Mouse (Mus musculus) limb, embryonic 14.5 days (tissue): Measurements from ENCODE around the gene Alk. TPM values are rescaled to one million over a fixed set of nuclear protein-coding genes. Genes with fewer than 3 reads are reported as not detected.

Experiments used
- ATAC-seq: fragments of 200-750 bp; cut with Nextera tagmentation; 2 replicates; pipeline ENCODE4 v1.8.0; 2017; ENCODE audit warnings: low read depth, moderate number of reproducible peaks, moderate TSS enrichment; ENCODE audit not compliant: low FRiP score
- DNase-seq: peaks from one replicate; pipeline ENCODE4 v3.0.0-alpha.2; 2015; ENCODE audit warnings: low spot score
- H3K27ac ChIP-seq: fragments of 300-500 bp; sonication (generic); replicated peaks from 2 replicates; pipeline ENCODE4 v1.5.1; 2014; ENCODE audit warnings: low read depth, mild to moderate bottlenecking, low read length, moderate library complexity, mixed read lengths
- H3K27me3 ChIP-seq: fragments of 300-500 bp; sonication (generic); 2 replicates; pipeline ENCODE4 v1.6.1; 2014; ENCODE audit warnings: low read length, mixed read lengths; ENCODE audit not compliant: control insufficient read depth, insufficient read depth
- H3K36me3 ChIP-seq: fragments of 300-500 bp; sonication (generic); 2 replicates; pipeline ENCODE4 v1.6.1; 2014; ENCODE audit warnings: mild to moderate bottlenecking, low read length, moderate library complexity, mixed read lengths; ENCODE audit not compliant: control insufficient read depth, insufficient read depth
- H3K4me1 ChIP-seq: fragments of 300-500 bp; sonication (generic); 2 replicates; pipeline ENCODE4 v1.6.1; 2014; ENCODE audit warnings: antibody characterized with exemption, low read length, mixed read lengths; ENCODE audit not compliant: control insufficient read depth, insufficient read depth
- H3K4me2 ChIP-seq: fragments of 300-500 bp; sonication (generic); replicated peaks from 2 replicates; pipeline ENCODE4 v1.6.1; 2014; ENCODE audit warnings: low read depth, mild to moderate bottlenecking, low read length, moderate library complexity; ENCODE audit not compliant: severe bottlenecking
- H3K4me3 ChIP-seq: fragments of 300-500 bp; sonication (generic); replicated peaks from 2 replicates; pipeline ENCODE4 v1.5.1; 2014; ENCODE audit warnings: low read length
- H3K9ac ChIP-seq: fragments of 300-500 bp; sonication (generic); 2 replicates; pipeline ENCODE4 v1.6.1; 2014; ENCODE audit warnings: mild to moderate bottlenecking, low read depth, low read length, moderate library complexity; ENCODE audit not compliant: severe bottlenecking
- H3K9me3 ChIP-seq: fragments of 300-500 bp; sonication (generic); 2 replicates; pipeline ENCODE4 v1.6.1; 2016; ENCODE audit warnings: low read length; ENCODE audit not compliant: control insufficient read depth
- POLR2A ChIP-seq: fragments of 200-500 bp; IDR thresholded peaks from 2 replicates; pipeline ENCODE4 v1.8.0; 2012; ENCODE audit warnings: inconsistent platforms, mild to moderate bottlenecking, moderate library complexity, borderline replicate concordance; ENCODE audit not compliant: insufficient read depth, insufficient read length; ENCODE audit errors: extremely low read depth
- WGBS: fragments of 180-500 bp; shearing (Covaris S2); extraction: QIAGEN DNeasy Blood & Tissue Kit; methylation state at CpG from one replicate; pipeline ENCODE4 v1.1.7; 2014; 5-methylcytosine and 5-hydroxymethylcytosine counted together
- polyA plus RNA-seq, 2 experiments: library from polyadenylated mRNA; depleted of rRNA in 1 of 2; stranded (reverse) in 1 of 2; unstranded in 1 of 2; fragments of >200 nt; fragmentation: Nextera tagmentation in 1 of 2; extraction: Ambion mirVana in 1 of 2; gene quantifications; 2 replicates each; pipeline versions ENCODE4 v1.2.1 to v1.2.3; 2012 to 2014

Alk gene
- polyA plus RNA-seq, 2 experiments = 0.43 to 0.45 TPM

DNA sequence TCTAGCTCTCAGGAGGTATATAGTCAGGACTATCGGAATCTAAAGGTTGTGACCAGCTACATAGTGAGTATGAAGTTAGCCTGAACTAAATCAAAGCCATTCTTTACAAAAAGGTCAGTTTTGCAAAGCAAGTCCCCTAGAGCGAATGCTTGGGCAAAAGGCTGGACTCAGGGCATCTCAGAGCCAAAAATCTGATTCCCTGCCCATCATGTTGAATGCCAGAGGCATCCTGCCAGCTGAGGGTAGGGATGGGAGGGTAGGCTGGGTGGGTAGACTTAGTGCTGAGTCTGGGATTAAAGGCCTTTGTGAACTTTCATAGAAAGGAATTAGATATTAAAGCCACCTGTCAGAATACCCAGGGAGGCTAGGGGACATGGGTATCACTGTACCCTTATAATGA, 594.6 kb downstream of the Alk start:
- H3K9ac ChIP-seq = no peak overlapping the region
- no peaks in the 10 kb centered on the region for H3K9me3 ChIP-seq
- ATAC-seq (no peak), DNase-seq (no peak)
- WGBS = 82% methylated on average over 2 of the region's 2 CpGs
- no peaks in the 10 kb centered on the region for H3K36me3 ChIP-seq
- no peak overlapping the region for H3K27ac ChIP-seq
- H3K4me2 ChIP-seq = no peak overlapping the region
- no peaks in the 10 kb centered on the region for H3K4me1 ChIP-seq
- no peak overlapping the region for H3K4me3 ChIP-seq
- H3K27me3 ChIP-seq = no peaks in the 10 kb centered on the region
- no peak for TF ChIP-seq POLR2A

DNA sequence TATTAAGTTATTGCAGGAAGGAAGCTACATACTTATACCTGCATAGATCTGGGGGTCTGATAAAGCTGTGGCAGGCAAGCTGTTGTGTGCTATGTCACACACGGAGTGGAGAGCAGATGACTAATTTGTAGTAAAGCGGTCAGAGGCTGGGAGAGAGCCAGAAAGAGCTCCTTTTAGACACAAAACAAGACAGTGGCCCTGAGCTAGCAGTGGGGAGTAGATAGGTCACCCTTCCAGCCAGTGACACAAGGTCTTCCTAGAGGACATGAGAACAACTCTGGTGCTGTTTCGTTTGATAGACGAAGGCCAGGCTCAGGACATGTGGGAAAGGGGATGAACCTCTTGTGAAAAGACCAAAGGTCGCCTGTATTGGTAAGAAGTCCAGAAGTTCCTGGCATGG, 596.0 kb downstream of the Alk start:
- H3K4me2 ChIP-seq = no peak overlapping the region
- no peak for ATAC-seq
- WGBS = 76% methylated on average over 5 of the region's 5 CpGs
- H3K27ac ChIP-seq = no peak overlapping the region
- H3K4me3 ChIP-seq = no peak overlapping the region
- H3K9ac ChIP-seq = no peak overlapping the region
- no peak for DNase-seq
- H3K9me3 ChIP-seq = no peaks in the 10 kb centered on the region
- no peak for TF ChIP-seq POLR2A
- H3K4me1 ChIP-seq = no peaks in the 10 kb centered on the region
- no peaks in the 10 kb centered on the region for H3K27me3 ChIP-seq
- no peaks in the 10 kb centered on the region for H3K36me3 ChIP-seq

DNA sequence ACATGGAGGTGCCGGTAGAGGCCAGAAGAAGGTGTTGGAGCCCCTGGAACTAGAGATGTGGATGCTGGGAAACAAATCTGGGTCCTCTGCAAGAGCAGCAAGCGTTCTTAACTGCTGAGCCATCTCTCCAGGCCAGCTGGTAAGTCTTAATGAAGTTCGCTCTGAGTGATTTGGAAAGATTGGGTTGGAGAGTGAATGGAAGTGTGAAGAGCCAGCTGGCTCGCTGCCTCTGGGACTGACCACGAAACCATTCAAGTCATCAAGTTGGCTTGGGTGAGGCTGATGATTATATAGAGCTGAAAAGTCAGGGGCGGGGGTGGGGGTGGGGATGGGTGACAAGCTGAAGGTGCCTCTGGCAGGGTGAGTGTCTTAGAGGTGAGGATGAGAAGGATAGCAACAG, 599.1 kb downstream of the Alk start:
- Histone ChIP-seq H3K4me1 (no peaks in the 10 kb centered on the region; the same call in 1 of the 2 replicates), H3K4me3 (no peak overlapping the region), H3K27me3 (no peaks in the 10 kb centered on the region), H3K27ac (no peak overlapping the region), H3K9ac (no peak overlapping the region), H3K36me3 (no peaks in the 10 kb centered on the region), H3K4me2 (no peak overlapping the region), H3K9me3 (no peaks in the 10 kb centered on the region)
- no peak for ATAC-seq
- TF ChIP-seq POLR2A = no peak
- DNase-seq = no peak
- 65% methylated on average over 6 of the region's 6 CpGs for WGBS

DNA sequence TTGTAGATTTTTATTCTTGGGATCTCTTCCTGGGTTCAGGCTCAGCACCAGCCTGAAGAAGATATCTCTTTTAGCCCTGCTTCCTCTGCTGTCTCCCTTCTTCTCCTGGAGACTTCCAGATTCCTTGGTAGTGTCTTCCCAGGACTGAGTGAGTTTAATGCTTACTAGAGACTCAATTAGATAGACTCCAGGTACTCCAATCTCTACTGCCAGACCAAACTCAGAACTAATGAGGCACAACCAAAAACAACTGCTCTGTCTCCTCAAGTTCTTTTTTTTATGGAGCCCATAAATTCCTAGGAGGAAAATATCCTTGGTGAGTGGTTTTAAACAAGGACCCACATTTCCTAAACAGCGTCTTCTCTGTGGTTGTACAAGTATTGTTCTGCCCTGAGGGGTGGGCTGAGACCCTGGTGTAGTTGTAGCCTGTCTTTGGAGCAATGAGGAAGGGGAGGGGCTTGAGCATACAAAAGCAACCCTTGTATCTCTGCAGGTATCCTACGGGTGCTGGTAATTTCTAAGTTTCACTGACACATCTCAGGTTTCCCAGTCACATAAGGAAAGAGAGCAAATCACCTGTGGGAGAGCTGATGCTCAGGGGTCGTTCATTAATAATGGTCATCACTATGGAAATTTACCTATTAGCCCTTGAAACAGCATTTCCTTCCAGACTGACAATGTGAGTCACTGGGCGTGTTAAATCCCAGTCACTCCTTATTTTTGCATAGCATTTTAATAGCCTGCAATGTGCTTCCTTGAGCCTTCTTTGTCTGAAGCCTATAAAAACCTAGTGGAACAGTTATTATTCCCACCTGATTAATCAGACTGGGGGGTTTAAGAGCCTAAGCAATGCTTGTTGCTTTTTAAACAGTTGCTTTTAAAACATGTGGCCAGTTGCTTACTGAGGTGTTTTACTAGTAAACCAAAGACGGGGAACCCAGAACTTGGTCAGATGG, 604.6 kb downstream of the Alk start:
- ATAC-seq = no peak
- TF ChIP-seq POLR2A = no peak
- WGBS = 24% methylated on average over 5 of the region's 5 CpGs
- Histone ChIP-seq H3K9me3 (no peaks in the 10 kb centered on the region), H3K4me2 (no peak overlapping the region), H3K27me3 (no peaks in the 10 kb centered on the region), H3K36me3 (no peaks in the 10 kb centered on the region), H3K4me3 (no peak overlapping the region), H3K9ac (no peak overlapping the region), H3K27ac (no peak overlapping the region), H3K4me1 (peaks cover 14% of the 10 kb centered on the region)
- no peak for DNase-seq

DNA sequence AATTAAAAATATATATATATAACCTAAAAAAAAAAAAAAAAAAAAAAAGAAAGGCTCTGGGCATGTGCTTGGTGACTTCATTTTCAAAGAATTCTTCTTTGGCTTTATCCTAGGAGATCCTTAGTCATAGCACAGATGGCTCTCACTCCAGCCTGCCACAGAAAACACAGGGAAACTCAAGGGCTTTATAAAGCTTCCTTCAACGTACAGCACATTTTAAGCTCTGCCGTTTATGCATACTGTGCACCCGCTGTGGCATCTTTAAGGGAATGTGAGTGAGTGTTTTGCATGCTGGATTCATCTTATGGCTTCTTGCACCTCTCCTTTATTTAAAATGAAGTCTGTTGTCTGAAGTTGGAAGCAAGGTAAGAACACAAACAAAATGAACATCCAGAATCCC, 606.7 kb downstream of the Alk start:
- WGBS = 25% methylated on average over 3 of the region's 3 CpGs
- no peak overlapping the region for H3K4me2 ChIP-seq
- no peak overlapping the region for H3K4me3 ChIP-seq
- H3K9ac ChIP-seq = no peak overlapping the region
- peak; percentile 75 for ATAC-seq
- peaks cover 14% of the 10 kb centered on the region for H3K4me1 ChIP-seq
- DNase-seq = peak; percentile 56
- H3K27me3 ChIP-seq = no peaks in the 10 kb centered on the region
- no peaks in the 10 kb centered on the region for H3K36me3 ChIP-seq
- H3K9me3 ChIP-seq = no peaks in the 10 kb centered on the region
- TF ChIP-seq POLR2A = no peak
- 0 out of 2 replicates have a peak overlapping the region, but pooled peaks have one; percentile 33 for H3K27ac ChIP-seq
